Mouse (Mus musculus): ENCODE measurements around the gene Olfr331.
"Not testable (repeated sequence)": the region's sequence is repeated elsewhere in the genome, so short reads cannot be mapped to it uniquely, and the experiment has no call there.

The Olfr331 gene

GRCm38 (mm10) chr11:58502472-58502871 lies at the start of gene Olfr331:
Gene Olfr331, minus strand, starts transcription at chr11:58502572.
- DNase-seq (ENCODE audit: low read depth, low spot score) = not testable (repeated sequence)

GRCm38 (mm10) chr11:58546322-58546721 lies 44.0 kb upstream of the Olfr331 start, which contains the start of gene Olfr329-ps:
Gene Olfr329-ps, minus strand, starts transcription at chr11:58546422.
- no peak for DNase-seq (ENCODE audit: low read depth, low spot score)

GRCm38 (mm10) chr11:58534736-58535135 lies 32.4 kb upstream of the Olfr331 start, which contains the start of gene Olfr330:
Gene Olfr330, minus strand, starts transcription at chr11:58534836.
- DNase-seq (ENCODE audit: low read depth, low spot score) = not testable (repeated sequence)

- not testable (repeated sequence) for DNase-seq (ENCODE audit: low read depth, low spot score)
These were observed 17.4 kb upstream of the Olfr331 start for GRCm38 (mm10) chr11:58519756-58520155.

GRCm38 (mm10) chr11:58518916-58519315 lies 16.5 kb upstream of the Olfr331 start:
- not testable (repeated sequence) for DNase-seq (ENCODE audit: low read depth, low spot score)

- not testable (repeated sequence) for DNase-seq (ENCODE audit: low read depth, low spot score)
These were observed 6.7 kb upstream of the Olfr331 start for GRCm38 (mm10) chr11:58509058-58509457.

GRCm38 (mm10) chr11:58499290-58499689 lies 3.1 kb downstream of the Olfr331 start:
- peak; percentile 9 for DNase-seq (ENCODE audit: low read depth, low spot score)

- DNase-seq (ENCODE audit: low read depth, low spot score) = no peak
These were observed 3.6 kb downstream of the Olfr331 start for GRCm38 (mm10) chr11:58498761-58499160.

- no peak for DNase-seq (ENCODE audit: low read depth, low spot score)
These were observed 9.9 kb downstream of the Olfr331 start, which contains the start of gene Olfr332 for GRCm38 (mm10) chr11:58492455-58492854. Gene Olfr332, minus strand, starts transcription at chr11:58492555.

- no peak for DNase-seq (ENCODE audit: low read depth, low spot score)
These were observed 40.2 kb downstream of the Olfr331 start, which contains the start of gene Olfr30 for GRCm38 (mm10) chr11:58462170-58462569. Gene Olfr30, minus strand, starts transcription at chr11:58462270.

- DNase-seq (ENCODE audit: low read depth, low spot score) = no peak
These were observed 48.8 kb downstream of the Olfr331 start for GRCm38 (mm10) chr11:58453592-58453991.

GRCm38 (mm10) chr11:58452759-58453158 lies 49.6 kb downstream of the Olfr331 start, which contains the start of gene Lypd9:
Gene Lypd9, minus strand, starts transcription at chr11:58452923.
- DNase-seq (ENCODE audit: low read depth, low spot score) = no peak

Measured in retina, postnatal 7 days (tissue).